Mouse (Mus musculus) right cerebral cortex, postnatal 4 days (tissue): ENCODE measurements around the gene 9530068E07Rik.
A peak's percentile ranks its signal among the peaks of the same experiment; 100 is the strongest.

Experiments
- DNase-seq: peaks from one replicate; pipeline ENCODE4 v3.0.0-alpha.2; 2022

Gene 9530068E07Rik

GRCm38 (mm10) chr11:52429440-52429839 is 33.2 kb downstream of the 9530068E07Rik start:
- no peak for DNase-seq

GRCm38 (mm10) chr11:52431594-52431993 is 35.4 kb downstream of the 9530068E07Rik start:
- peak; percentile 69 for DNase-seq

GRCm38 (mm10) chr11:52432148-52432547 is 35.9 kb downstream of the 9530068E07Rik start:
- DNase-seq, result no peak

DNA sequence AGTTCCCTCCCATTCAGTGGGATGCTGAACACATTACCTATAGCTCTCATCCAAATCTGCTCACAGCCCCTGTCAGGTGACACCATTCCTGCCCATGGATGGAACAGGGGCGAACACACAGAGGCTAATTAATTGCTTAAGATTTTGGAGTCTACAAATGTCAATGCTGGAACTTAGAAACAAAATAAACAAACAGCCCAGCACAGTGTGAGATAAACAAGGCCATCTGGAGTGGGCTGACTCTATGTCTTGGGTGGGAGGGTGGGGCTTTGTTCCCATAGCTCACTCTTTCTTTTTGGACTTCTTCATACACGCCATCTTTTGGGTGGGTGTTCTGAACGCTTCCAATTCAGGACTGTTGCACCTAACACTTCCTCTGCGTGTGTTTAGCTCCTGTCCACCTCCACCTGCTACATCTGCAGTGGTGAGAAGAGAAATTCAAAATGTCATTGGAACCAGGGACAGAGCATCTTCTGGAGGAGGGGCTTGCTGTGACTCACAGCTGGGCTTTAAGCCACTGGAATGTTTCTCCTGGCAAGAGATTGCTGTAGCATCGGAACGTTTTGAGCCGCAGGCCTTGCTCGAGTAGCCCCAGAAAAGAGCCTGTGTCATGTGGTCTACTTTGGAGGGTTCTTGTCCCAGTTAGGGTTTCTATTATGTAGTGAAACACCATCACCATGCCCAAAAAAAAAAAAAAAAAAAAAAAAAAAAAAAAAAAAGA is 37.0 kb downstream of the 9530068E07Rik start:
- no peak for DNase-seq

- no peak for DNase-seq
These were observed 37.6 kb downstream of the 9530068E07Rik start for GRCm38 (mm10) chr11:52433797-52434195.

DNA sequence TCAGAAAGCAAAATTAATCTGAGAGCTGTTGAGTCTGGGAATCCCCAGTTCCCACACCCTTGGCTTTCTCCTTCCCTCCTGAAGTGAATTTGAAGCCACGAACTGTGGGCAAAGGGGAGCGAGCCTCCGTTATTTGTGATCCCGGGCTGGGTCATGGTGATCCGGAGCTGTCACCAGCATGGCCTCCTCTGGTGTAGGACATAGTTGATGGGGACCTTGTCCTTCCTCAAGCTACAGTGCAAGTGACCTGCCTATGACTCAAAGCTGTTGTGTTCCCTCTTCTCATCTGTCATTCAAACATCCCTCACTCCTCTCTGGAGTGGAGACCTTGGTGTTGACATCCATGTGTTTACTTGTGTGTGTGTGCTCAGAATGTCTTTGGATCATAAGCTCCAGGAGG is 39.2 kb downstream of the 9530068E07Rik start:
- DNase-seq, result no peak

DNA sequence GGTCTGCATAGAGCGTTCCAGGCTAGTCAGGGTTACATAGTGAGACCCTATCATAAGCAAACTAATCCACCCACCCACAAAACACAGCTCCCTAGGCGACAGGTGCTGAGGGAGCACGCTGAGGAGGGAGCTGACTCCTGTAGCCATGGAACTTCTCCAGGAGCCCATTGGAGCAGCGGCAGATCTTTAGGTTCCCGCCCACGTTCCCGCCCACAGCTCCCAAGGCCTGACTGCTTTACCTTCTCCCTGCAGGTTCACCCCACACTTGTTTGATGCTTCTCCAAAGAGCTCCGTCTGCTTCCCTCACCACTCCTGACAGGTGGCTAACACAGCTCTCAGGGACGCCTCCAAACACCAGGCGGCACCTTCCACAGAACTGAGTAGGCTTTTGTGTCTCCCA is 40.9 kb downstream of the 9530068E07Rik start:
- DNase-seq, result no peak

- peak; percentile 19 for DNase-seq
These were observed 44.9 kb downstream of the 9530068E07Rik start for GRCm38 (mm10) chr11:52441096-52441495.

- peak; percentile 30 for DNase-seq
These were observed 51.0 kb downstream of the 9530068E07Rik start for GRCm38 (mm10) chr11:52447242-52447641.

DNA sequence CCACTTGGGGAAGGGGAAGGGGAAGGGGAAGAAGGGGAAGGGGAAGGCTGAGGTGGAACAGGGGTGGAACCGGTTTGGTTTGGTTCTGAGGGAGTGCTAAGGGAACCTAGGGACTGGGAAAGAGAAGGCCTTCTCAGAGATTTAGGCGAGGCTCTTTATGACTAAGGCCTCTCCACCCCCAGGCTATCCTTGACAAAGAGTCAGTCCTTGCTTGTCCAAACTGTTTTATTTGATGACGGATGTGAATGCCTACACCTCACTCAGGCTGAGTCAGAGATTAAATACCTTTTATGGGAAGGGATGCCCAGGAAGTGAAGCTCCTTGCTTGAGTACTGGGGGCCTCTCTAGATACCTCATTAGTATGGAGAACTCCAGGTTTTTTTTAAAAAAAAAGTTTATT is 52.8 kb downstream of the 9530068E07Rik start:
- no peak for DNase-seq

GRCm38 (mm10) chr11:52458281-52458680 is 62.1 kb downstream of the 9530068E07Rik start:
- no peak for DNase-seq
